Mouse (Mus musculus): Measurements from ENCODE around the gene Nudt9. TPM values are rescaled to one million over a fixed set of nuclear protein-coding genes. Genes with fewer than 3 reads are reported as not detected.

The Nudt9 gene
- polyA plus RNA-seq, 1 experiment from 2014 or later: 65.7 TPM

- Histone ChIP-seq H3K27ac (replicated peaks) (0 out of 2 replicates have a peak overlapping the region, but pooled peaks have one; percentile 63), H3K27me3 (ENCODE audit: low read depth, poor library complexity, severe bottlenecking) (peaks cover 7% of the 10 kb centered on the region; the same call in 1 of the 2 replicates), H3K4me1 (peaks cover 32% of the 10 kb centered on the region), H3K4me3 (no peak overlapping the region), H3K36me3 (no peaks in the 10 kb centered on the region), H3K9me3 (replicated peaks) (no peaks in the 10 kb centered on the region)
- no peak for DNase-seq (ENCODE audit: low spot score)
- 70% methylated on average over 4 of the region's 4 CpGs for WGBS
These were observed 24.9 kb downstream of the Nudt9 start for GRCm38 (mm10) chr5:104071048-104071447.

- H3K36me3 ChIP-seq: no peaks in the 10 kb centered on the region
- peaks cover 7% of the 10 kb centered on the region; the same call in 1 of the 2 replicates for H3K27me3 ChIP-seq (ENCODE audit: low read depth, poor library complexity, severe bottlenecking)
- WGBS: 3% methylated on average over 6 of the region's 8 CpGs
- peak overlapping the region; percentile 28 for H3K4me3 ChIP-seq
- H3K27ac ChIP-seq (replicated peaks): peak overlapping the region; percentile 87
- peaks cover 38% of the 10 kb centered on the region for H3K4me1 ChIP-seq
- H3K9me3 ChIP-seq (replicated peaks): no peaks in the 10 kb centered on the region
- peak; percentile 67 for DNase-seq (ENCODE audit: low spot score)
These were observed 26.3 kb downstream of the Nudt9 start for GRCm38 (mm10) chr5:104072272-104072886.

- H3K27ac ChIP-seq (replicated peaks): no peak overlapping the region
These were observed 27.5 kb downstream of the Nudt9 start for GRCm38 (mm10) chr5:104073602-104074001.

DNA sequence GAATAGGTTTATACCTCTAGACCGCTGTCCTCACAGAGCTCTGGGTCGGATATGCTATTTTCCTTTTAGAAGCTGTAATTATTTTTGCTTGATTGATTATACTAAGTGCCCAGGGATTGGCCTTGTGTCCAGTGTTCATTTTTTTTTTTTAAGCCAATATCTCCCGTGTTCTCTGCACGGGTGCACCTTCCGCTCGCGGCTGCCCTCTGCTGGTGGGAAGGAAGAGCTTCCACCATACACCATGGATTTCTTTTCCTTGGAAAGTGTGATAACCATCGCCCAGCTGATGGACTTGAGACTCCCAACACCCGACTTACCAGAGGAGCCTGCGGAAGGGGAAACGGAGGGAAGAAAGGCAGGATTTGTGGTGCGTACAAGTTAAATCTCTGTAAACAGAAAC, 28.3 kb downstream of the Nudt9 start:
- WGBS: 41% methylated on average over 12 of the region's 12 CpGs
- H3K4me1 ChIP-seq: peaks cover 38% of the 10 kb centered on the region
- no peak overlapping the region for H3K27ac ChIP-seq (replicated peaks)
- DNase-seq (ENCODE audit: low spot score): peak; percentile 52
- H3K9me3 ChIP-seq (replicated peaks): no peaks in the 10 kb centered on the region
- H3K36me3 ChIP-seq: no peaks in the 10 kb centered on the region
- H3K4me3 ChIP-seq: no peak overlapping the region
- peaks cover 7% of the 10 kb centered on the region; the same call in 1 of the 2 replicates for H3K27me3 ChIP-seq (ENCODE audit: low read depth, poor library complexity, severe bottlenecking)

More at GRCm38 (mm10) chr5:104073602-104074001, 27.5 kb downstream of the Nudt9 start:
- no peaks in the 10 kb centered on the region for H3K9me3 ChIP-seq (replicated peaks)
- 84% methylated on average over 5 of the region's 5 CpGs for WGBS
- H3K4me3 ChIP-seq: no peak overlapping the region
- no peaks in the 10 kb centered on the region for H3K36me3 ChIP-seq
- H3K27me3 ChIP-seq (ENCODE audit: low read depth, poor library complexity, severe bottlenecking): peaks cover 7% of the 10 kb centered on the region; the same call in 1 of the 2 replicates
- peaks cover 38% of the 10 kb centered on the region for H3K4me1 ChIP-seq
- no peak for DNase-seq (ENCODE audit: low spot score)

- peaks cover 35% of the 10 kb centered on the region for H3K4me1 ChIP-seq
- H3K36me3 ChIP-seq: no peaks in the 10 kb centered on the region
- H3K27ac ChIP-seq (replicated peaks): no peak overlapping the region
- H3K9me3 ChIP-seq (replicated peaks): no peaks in the 10 kb centered on the region
- whole genome bisulfite sequencing: 25% methylated on average over 10 of the region's 10 CpGs
- peaks cover 7% of the 10 kb centered on the region; the same call in 1 of the 2 replicates for H3K27me3 ChIP-seq (ENCODE audit: low read depth, poor library complexity, severe bottlenecking)
- no peak overlapping the region for H3K4me3 ChIP-seq
- DNase-seq (ENCODE audit: low spot score): no peak
These were observed 30.3 kb downstream of the Nudt9 start for GRCm38 (mm10) chr5:104076361-104076760.

DNA sequence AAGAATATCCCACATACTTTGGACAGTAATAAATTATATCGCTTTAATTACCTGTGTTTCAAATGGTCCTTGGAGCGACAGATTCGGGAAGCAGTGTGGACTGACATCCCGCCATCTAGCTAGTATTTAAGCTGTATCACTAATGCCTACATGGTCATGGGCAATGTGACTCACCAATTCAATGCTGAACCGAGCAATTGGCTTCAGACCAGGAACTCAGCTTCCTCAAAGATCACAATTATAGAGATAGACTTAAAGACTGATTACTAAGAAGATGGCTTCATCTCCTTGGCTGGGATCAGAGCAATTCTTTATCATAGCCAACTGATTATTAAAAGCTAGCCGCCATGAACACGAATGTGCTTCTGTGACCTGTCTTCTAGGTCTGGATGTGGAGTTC, 31.4 kb downstream of the Nudt9 start, which contains the start of gene Gm17660:
Gene Gm17660 (minus strand): TSS at position 101 of the 400 bp plus-strand sequence.
- WGBS: 94% methylated on average over 7 of the region's 7 CpGs
- H3K27me3 ChIP-seq (ENCODE audit: low read depth, poor library complexity, severe bottlenecking): peaks cover 7% of the 10 kb centered on the region; the same call in 1 of the 2 replicates
- no peaks in the 10 kb centered on the region for H3K9me3 ChIP-seq (replicated peaks)
- no peaks in the 10 kb centered on the region for H3K36me3 ChIP-seq
- no peak within 1 kb of the TSS for H3K4me3 ChIP-seq
- no peak within 1 kb of the TSS for H3K27ac ChIP-seq (replicated peaks)
- H3K4me1 ChIP-seq: peaks cover 26% of the 10 kb centered on the region
- no peak for DNase-seq (ENCODE audit: low spot score)

- Histone ChIP-seq H3K4me1 (peaks cover 7% of the 10 kb centered on the region; the same call in 1 of the 2 replicates), H3K9me3 (replicated peaks) (no peaks in the 10 kb centered on the region), H3K4me3 (no peak overlapping the region), H3K27ac (replicated peaks) (no peak overlapping the region), H3K27me3 (ENCODE audit: low read depth, poor library complexity, severe bottlenecking) (no peaks in the 10 kb centered on the region; the same call in 1 of the 2 replicates), H3K36me3 (no peaks in the 10 kb centered on the region)
- DNase-seq (ENCODE audit: low spot score): no peak
- WGBS: 93% methylated on average over 6 of the region's 6 CpGs
These were observed 34.6 kb downstream of the Nudt9 start for GRCm38 (mm10) chr5:104080736-104081135.

DNA sequence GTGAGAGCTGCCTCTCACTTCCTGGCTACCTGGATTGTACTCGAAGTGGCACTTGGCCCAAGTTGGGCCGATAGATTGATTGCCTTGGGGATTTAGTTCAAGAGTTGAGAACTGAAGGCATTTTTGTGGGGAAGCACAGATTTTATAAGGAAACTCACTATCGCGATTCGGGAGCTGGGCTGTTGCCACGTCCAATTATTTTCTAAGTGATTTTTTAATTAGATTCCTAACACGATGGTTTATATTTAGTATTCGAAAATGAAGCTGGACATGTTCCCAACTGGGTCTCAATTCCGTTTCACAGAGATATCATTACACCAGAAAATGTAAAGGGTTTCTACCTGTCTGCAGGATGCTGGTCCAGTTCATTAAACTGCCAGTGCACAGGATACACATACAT, 39.3 kb downstream of the Nudt9 start:
- H3K36me3 ChIP-seq: 0 out of 2 replicates have a peak, but pooled peaks cover 5% of the 10 kb centered on the region
- no peaks in the 10 kb centered on the region for H3K27me3 ChIP-seq (ENCODE audit: low read depth, poor library complexity, severe bottlenecking)
- H3K4me3 ChIP-seq: no peak overlapping the region
- H3K27ac ChIP-seq (replicated peaks): no peak overlapping the region
- H3K9me3 ChIP-seq (replicated peaks): 0 out of 2 replicates have a peak, but pooled peaks cover 3% of the 10 kb centered on the region
- DNase-seq (ENCODE audit: low spot score): no peak
- no peaks in the 10 kb centered on the region for H3K4me1 ChIP-seq
- WGBS: 95% methylated on average over 9 of the region's 9 CpGs

- WGBS: 92% methylated on average over 2 of the region's 2 CpGs
- 0 out of 2 replicates have a peak, but pooled peaks cover 3% of the 10 kb centered on the region for H3K9me3 ChIP-seq (replicated peaks)
- no peak overlapping the region for H3K4me3 ChIP-seq
- no peak overlapping the region for H3K27ac ChIP-seq (replicated peaks)
- H3K27me3 ChIP-seq (ENCODE audit: low read depth, poor library complexity, severe bottlenecking): no peaks in the 10 kb centered on the region
- H3K36me3 ChIP-seq: 0 out of 2 replicates have a peak, but pooled peaks cover 5% of the 10 kb centered on the region
- H3K4me1 ChIP-seq: no peaks in the 10 kb centered on the region
- no peak for DNase-seq (ENCODE audit: low spot score)
These were observed 43.6 kb downstream of the Nudt9 start for GRCm38 (mm10) chr5:104089751-104090150.

- H3K36me3 ChIP-seq: no peaks in the 10 kb centered on the region
- no peak for DNase-seq (ENCODE audit: low spot score)
- no peaks in the 10 kb centered on the region for H3K27me3 ChIP-seq (ENCODE audit: low read depth, poor library complexity, severe bottlenecking)
- H3K4me1 ChIP-seq: peaks cover 10% of the 10 kb centered on the region; the same call in 1 of the 2 replicates
- no peak overlapping the region for H3K4me3 ChIP-seq
- H3K9me3 ChIP-seq (replicated peaks): no peaks in the 10 kb centered on the region
- no peak overlapping the region for H3K27ac ChIP-seq (replicated peaks)
- 92% methylated on average over 11 of the region's 11 CpGs for WGBS
These were observed 49.4 kb downstream of the Nudt9 start for GRCm38 (mm10) chr5:104095416-104096077.

- 92% methylated on average over 16 of the region's 16 CpGs for WGBS
- no peak for DNase-seq (ENCODE audit: low spot score)
These were observed 50.2 kb downstream of the Nudt9 start for GRCm38 (mm10) chr5:104096078-104096938.

More at GRCm38 (mm10) chr5:104096078-104096938, 50.2 kb downstream of the Nudt9 start:
- H3K4me1 ChIP-seq: peaks cover 18% of the 10 kb centered on the region
- no peaks in the 10 kb centered on the region for H3K9me3 ChIP-seq (replicated peaks)
- no peak overlapping the region for H3K4me3 ChIP-seq
- H3K36me3 ChIP-seq: no peaks in the 10 kb centered on the region
- no peak overlapping the region for H3K27ac ChIP-seq (replicated peaks)
- no peaks in the 10 kb centered on the region for H3K27me3 ChIP-seq (ENCODE audit: low read depth, poor library complexity, severe bottlenecking)
